Mouse (Mus musculus): Measurements from ENCODE around the gene Mcf2l.

GRCm38 (mm10) chr8:12874194-12874791 is 687 bp downstream of the Mcf2l start:
- TF ChIP-seq CTCF (IDR thresholded peaks at IDR 0.05; ENCODE audit: insufficient read depth, low read depth, low read length) (no peak), POLR2A (IDR thresholded peaks at IDR 0.05; ENCODE audit: insufficient read depth, low read depth, low read length) (no peak)
